Mouse (Mus musculus) adrenal gland, postnatal 10 days (tissue): ENCODE data around the gene Epop. TPM values are rescaled to one million over a fixed set of nuclear protein-coding genes. Genes with fewer than 3 reads are reported as not detected.
"Not testable (repeated sequence)": the region's sequence is repeated elsewhere in the genome, so short reads cannot be mapped to it uniquely, and the experiment has no call there.

Experiments
- DNase-seq: peaks from one replicate; pipeline ENCODE4 v3.0.0; 2021; ENCODE audit warnings: mixed read lengths
- total RNA-seq, 2 experiments: library from RNA; stranded (reverse); gene quantifications; 2 replicates each; pipeline ENCODE4 v1.2.3; 2021

The Epop gene
- total RNA-seq, 2 experiments from 2014 or later = 3.5 to 5.1 TPM

DNA sequence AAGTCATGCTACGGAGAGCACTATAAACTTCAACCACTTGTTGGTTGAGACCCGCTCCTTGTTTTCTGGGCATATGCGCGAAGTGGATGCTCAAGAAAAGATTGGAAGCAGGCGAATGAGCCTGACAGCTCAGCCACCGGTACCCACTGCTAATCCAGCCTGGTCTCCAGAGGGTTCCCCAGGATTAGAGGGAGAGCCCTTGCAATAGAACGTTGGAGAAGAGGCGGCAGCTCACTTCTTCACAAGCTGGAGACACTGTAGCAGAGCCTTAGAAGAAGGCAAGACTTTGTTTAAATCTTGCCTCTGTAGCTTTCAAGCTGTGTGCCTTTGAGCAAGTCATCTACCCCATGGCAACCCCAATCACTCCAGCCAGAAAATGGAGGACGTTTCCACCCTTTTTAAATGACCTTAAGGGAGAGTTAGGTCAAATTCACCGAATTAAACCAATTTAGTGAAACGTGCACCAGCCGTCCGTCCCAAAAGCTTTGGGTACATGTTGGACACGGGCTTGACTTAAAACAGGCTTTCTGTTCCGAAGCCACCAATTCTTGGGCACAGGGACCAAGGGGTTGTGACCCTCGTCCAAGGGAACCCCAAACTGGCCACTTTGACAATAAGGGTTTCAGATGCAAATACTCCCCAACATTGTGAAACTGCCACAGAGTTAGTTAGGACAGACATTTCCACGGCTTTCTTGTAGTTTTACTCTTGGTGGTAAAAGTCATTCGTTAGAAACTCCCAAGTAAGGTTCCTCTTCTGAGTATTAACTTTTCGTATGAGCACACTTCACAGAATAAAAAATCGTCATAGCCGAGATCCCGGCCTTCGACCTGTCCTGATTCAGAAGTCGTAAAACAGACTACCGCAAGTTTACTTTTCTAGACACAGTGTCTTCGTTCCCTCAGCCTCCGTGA, 31.5 kb upstream of the Epop start:
- DNase-seq = no peak

DNA sequence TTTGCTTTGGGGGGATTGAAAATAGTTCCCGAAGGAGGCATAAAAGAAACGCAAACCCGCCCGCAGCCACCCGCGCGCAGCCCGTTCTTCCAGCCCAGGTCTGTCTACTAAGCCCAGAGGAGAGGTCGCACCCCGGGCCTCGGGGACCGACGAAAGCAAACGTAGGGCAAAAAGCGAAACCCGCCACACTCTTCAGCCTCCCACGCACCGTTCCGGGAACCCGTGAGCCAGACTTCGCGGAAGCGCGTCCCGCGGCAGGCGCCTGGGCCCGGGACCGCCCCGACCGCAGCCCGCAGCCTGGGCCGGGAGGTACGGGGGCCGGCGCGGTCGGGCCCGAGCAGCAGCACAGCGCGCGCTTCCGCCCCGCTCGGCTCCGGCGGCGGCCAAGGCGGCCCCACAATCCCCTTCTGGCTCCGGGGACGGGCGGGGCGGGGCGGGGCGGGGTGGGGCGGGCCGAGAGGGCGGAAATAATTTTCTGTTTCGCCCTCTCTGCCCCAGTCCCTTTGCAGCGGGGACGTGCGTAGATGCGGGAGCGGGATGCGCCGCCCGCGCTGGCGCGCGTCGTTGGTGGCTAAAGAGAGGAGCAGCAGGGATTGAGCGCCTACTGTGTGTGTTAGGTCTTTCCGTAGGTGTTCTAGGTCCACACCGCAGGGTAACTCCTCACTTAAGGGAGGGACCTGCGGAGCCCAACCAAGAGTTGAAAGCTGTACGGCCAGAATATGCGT, 30.6 kb upstream of the Epop start:
- peak; percentile 89 for DNase-seq

DNA sequence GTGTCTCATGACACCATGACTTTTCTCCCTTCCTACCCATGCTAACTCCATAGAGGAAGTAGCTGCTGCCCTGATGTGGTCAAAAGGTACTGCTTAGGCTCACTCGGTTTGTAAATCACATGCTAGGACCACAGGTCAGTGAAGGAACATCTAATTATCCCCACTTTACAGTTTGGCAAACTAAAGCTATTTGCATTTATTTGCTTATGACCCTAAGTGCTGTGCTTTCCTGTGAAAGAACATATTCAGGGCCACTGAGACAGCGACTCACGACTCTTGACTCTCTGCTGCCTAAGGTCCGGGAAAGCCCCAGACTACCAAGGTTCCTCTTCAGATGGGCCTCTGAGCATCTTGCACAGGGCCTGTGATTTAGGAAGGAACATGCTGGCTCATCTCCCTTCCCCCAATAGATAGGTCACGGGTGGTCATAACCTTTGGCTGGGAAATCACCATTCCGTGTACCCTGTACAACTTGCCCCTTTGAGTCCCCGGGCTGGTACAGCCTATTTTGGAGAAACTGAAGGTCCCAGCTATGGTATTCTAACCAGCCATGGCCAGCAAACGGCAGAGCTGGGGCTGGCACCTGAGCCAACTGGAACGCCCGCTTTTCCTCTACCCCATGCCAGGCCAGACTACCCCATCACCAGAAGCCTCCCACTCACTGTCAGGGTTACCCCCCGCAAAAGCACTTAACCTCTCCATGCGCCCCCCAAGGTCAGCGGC, 29.9 kb upstream of the Epop start:
- DNase-seq = peak; percentile 37

DNA sequence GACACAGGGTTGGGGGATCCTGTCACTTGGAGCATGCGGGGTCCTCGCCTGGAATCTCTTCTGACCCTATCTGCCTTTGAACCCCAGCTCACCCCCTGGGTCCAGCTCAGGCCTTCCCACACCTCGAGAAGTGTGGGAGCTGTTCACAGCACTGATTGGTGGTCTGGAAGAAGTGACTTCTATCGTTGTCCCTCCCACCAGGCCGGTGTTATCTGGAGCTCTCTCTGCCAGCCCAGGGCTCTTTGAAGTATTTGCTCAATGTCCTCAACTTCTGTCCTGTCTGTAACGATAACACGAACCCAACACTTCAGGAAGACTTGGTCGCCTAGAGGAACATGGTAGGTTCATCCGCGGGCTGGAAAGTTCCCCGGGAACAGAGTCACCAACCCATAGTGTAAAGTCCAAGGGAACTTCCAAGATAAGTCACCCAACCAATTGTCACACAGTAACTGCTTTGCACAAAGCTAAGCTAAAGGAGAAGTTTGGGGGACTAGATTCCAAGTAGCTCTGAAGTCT, 29.3 kb upstream of the Epop start:
- DNase-seq = no peak

DNA sequence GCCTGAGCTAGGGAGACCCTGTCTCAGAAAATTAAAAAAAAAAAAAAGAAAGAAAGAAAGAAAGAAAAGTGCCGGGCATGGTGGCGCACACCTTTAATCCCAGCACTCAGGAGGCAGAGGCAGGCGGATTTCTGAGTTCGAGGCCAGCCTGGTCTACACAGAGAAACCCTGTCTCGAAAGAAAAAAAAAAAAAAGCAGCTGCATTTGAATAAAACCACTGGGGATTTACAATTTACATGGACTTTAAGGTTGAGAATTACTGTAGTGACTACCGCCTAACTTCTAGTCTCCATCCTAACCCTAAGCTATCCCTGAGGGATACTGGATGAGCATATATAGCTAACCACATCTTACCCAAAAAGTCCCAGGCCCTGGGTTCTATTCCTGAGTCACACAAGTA, 28.5 kb upstream of the Epop start:
- DNase-seq = not testable (repeated sequence)

DNA sequence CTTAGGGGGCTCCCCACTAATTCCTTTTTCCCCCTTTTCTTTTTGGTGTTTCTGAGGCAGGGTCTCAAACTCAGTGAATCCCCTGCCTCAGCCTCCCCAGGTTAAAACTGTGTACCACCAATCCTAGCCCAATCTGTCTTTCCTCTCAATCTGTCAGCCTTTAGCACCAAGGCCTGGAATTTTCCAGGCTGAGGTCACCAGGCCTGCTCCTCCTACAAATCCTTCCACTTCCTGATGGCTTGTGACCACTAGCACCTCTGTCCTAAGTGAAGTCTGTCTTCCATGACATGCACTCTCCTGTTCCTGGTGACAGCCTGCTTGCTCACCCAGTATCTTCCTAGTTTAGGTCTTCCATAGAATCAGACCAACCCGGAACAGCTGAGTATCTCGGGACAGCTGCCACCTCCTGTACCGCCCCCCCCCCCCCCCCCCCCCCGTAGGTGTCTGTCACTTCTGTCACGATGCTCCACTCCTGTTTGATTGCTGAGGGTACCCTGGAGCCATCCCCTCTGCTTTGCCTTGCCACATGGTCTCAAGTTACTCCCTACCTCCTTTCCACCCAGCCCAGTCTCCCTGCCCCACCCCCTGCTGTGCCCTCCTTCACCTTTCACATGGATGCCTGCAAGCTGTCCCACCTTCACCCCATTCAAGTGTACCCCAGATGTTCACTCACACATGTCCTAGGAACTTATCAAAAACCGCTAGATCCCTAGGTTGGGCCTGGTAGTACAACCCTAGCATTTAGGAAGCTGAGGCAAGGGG, 27.9 kb upstream of the Epop start:
- peak; percentile 61 for DNase-seq

DNA sequence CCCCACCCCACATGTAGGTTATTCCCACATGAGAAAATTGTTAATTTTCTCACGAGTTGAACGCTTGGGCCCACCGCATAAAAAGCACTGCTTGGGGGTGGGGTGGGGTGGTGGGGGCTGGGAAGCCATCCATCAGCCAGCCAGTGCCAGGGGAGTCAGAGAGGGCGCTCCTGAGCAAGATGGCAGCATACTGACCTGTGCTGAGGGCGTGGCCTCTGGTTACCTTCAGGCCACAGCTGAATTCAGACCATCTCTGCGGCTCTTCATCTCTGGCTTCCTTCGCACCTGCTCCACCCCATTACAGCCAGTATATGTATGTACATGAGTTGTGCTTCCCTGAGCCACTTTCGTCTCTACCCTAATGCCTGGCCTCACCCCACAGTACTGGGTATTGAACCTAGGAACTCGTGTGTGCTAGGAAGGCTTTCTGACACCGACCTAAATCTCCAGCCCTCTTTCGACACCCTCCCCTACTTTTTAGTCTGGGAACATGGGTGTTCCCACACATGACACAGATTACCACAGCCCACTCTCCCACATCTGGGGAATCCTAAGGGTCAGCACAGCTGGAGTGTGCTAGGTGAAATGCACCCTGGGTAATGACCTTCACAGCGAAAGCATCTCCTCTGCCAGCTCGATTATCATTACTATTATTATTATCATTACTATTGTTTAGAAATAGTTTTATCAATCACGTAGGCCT, 26.9 kb upstream of the Epop start:
- peak; percentile 3 for DNase-seq

DNA sequence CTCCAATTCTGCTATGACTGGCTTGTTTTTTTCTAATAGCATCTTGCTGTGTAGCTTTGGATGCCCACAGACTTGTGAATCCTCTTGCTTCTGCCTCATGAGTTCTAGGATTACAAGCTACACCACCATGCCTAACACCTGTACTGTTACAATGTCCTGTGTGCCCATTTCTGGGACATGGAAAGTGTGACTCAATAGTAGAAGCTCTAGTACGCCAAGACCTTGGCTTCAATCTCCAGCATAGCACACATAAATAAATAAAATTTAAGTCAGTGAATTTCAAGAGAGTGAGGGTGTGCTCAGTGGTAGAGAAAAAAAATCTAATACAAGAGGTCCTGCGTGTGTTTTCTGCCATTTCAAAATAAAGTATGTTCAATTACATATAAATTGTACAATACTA, 24.7 kb upstream of the Epop start:
- DNase-seq = no peak

DNA sequence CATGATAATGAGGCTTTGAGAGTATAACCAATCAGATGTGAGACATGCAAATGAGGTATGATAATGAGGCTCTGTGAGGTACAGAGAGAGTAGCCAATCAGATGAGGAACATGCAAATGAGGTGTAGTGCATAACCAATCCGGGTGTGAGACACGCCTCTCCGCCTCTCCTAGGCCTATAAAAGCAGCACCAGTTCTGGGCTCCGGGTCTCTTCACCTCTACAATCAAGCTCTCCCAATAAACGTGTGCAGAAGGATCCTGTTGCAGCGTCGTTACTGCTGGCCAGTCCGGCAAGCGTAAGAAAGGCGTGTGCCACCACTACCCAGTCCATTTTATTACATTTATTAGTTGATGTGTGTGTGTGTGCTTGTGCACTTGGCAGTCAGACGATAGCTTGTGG, 23.9 kb upstream of the Epop start:
- DNase-seq = peak; percentile 3

DNA sequence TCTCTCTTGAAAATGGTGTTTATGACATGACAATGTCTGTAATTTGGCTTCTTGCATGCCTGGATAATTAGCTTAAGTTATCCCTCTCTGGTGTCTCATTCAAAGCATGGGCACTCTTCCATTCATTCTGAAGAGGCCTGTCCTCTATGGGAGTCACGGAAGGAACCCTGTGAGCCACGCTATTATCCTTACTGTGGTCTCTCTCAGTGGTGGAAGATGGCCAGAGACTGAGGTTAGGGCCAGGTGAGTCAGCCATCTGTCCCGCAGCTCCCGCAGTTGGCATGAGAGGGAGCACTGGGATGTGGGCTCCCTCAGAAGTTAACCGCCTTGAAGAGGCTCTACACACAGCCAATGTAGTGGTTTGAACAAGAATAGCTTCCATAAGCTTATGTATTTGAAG, 20.8 kb upstream of the Epop start:
- peak; percentile 1 for DNase-seq

DNA sequence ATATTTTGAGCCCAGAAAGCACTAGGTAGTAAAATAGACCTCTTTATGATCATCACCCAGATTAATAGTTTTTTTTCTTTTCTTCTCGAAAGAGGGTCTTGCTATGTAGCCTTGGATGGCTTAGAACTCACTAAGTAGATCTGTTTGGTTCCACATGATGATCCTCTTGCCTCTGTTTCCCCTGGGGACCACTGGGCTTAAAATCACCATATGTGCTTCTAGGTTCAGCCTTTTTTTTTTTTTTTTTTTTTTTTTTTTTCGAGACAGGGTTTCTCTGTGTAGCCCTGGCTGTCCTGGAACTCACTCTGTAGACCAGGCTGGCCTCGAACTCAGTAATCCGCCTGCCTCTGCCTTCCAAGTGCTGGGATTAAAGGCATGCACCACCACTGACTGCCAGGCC, 19.0 kb upstream of the Epop start:
- not testable (repeated sequence) for DNase-seq

DNA sequence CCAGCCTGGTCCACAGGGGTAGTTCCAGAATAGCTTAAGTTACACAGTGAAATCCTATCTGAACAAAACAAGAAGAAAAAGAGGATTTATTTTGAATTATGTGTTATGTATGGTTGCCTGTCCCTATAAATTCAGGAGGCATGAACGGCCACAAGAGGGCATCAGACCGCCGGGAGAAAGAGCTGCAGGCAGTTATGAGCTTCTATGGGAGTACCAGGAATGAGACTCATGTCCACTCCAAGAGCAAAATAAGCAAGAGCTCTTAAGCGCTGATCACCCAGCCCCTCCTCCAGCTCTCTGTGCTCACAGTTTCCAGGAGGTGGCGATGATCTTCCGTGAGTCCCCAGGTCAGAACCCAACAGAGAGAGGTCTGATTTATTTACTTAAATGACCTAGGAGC, 15.3 kb upstream of the Epop start:
- peak; percentile 83 for DNase-seq

DNA sequence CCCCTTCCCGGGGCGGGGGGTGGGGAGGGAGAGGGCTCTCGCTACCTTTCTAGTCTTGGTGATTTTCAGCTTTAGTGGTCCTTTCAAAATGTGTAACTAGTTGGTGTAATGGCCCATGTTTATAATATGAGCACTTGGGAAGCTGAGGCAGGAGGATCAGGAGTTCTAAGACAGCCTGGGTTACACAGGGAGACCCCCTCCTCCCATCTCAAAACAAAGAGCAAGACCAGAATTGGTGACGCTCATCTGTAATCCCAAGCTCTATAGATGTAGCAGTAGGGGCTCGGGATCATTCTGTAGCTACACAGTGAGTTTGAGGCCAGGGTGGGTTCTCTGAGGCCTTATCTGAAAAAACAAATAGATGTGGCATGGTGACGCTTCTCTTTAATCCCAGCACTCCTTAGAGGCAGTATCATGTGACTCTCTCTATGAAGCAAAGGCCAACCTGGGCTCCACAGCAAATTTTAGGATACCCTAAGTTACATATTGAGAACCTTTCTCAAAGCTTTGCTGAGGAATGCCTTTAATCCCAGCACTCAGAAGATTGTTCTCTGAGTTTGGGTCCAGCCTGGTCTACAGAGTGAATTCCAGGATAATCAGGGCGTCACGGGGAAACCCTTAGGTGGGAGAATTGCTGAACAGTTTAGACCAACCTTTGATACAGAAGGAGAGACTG, 14.0 kb upstream of the Epop start:
- no peak for DNase-seq

DNA sequence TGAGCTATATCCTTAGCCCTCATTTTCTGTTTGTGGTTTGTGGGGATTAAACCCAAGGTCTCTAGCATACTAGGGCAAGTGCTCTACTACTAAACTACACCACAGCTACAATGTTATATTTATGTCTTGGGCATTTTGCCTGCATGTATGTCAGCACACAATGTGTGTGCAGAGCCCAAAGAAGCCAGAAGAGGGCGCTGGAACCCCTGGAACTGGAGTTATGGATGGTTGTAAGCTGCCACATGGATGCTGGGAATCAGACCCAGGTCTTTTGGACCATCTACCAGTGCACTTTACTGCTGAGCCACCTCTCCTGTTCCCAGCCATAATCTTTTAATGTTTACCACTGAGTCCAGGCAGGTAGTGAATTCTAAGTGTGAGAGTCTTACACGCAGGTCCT, 13.2 kb upstream of the Epop start:
- no peak for DNase-seq

DNA sequence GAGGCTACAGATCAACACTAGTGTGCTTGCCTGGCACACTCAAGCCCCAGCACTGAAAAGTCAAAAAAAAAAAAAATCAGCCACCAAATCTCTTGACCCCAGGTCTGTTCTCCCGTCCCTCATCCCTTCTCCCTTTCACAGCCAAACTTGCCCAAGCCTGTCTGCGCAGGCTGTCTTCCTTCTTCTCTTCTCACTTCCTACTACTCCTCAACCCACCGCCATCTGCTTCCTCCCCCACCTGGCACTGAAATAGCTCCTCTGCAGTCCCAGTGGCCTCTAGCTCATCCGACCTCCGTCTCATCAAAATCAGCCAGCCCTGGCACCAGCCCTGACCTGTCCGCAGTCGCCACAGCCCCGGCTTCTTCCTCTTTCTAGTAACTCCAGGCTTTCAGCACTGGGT, 12.2 kb upstream of the Epop start:
- no peak for DNase-seq

DNA sequence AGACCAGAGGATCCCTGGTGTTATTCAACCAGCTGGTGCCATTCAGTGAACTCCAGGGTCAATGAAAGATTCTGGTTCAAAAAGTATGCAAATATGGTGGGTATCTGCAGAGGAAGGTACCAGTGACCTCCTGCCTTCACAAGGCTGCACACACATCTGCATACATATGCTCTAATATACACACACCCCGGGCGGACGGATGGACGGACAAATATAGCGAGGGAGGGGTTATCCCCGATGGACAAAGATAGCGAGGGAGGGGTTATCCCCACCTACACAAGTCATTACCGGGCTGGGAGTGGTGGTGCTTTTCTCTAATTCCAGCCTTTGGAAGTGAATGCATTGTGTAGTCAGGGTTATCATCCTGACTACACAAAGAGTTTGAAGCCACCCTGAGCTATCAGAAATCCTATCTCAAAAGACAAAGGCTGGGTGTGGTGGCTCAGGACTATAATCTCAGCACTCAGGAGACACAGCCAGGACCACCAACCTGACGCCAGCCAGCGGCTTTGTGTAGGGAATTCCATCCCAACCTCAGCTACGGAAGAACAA, 6.0 kb upstream of the Epop start:
- no peak for DNase-seq

DNA sequence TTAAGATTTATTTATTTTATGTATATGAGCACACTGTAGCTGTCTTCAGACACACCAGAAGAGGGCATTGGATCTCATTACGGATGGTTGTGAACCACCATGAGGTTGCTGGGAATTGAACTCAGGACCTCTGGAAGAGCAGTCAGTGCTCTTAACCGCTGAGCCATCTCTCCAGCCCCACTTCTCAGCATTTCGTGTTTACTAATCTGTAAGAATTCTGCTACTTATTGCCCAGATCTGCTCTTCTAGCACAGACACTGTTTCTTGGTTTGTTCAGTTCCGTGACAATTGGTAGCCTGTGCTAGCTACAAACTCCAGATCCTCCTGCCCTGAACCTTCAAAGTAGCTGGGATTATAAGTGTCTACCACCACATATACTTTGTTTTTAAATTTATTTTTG, 2.9 kb upstream of the Epop start:
- not testable (repeated sequence) for DNase-seq

DNA sequence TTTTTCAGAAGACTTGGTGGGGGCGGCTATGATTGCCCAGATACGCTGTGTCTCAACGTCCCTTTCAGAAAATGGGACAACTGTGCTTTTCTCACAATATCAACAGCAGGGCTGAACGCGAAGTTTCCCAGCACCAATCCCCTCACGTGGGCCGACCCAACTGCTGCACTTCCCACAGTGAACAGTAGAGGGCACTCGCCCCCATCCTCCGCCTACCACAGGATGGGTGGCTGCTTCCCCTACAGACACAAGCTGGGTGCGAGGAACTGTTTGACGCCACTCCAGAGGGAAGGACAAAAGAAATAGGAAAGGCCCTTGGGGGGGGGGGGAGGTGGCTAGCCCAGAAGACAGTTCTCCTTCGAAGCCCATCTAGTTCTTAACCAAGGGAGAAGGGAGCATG, 2.4 kb upstream of the Epop start:
- peak; percentile 90 for DNase-seq

DNA sequence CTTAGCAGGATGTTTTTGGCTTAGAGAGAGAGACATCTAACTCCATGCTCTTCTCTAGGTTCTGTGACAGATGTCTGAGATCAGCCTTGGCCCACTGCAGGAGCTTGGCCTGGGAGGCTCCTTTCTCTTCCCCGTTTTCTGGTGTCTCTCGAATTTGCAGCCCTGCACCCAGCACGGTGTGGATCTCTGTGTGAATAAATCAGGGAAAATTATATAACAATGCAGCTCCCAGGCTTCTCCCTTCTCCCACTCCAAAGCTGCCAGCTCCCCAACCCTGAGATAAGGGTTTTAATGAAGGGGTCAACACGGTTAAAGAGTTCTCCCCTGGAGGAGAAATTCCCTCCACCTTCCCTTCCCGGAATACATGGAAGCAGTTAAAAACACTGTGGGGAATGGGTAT, 2.0 kb upstream of the Epop start:
- DNase-seq = no peak

DNA sequence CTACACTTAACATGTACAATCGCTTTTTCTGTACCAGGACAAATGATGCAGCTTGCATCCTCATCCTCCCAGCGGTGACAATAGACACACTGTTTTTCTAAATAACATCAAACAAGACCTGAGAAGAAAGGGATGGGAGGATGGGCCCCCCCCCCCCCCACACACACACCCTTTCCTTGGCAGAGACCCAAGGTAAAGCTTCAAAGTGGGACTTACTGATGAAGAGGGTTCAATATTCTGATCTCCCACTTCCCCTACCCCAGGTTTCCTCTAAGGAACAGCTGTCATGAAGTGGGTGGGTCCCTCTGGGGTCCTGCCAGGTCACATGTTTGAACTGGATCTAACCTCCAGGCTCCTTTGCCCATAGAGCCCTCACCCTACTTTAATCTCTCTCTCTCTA, 1.5 kb upstream of the Epop start:
- no peak for DNase-seq
